Mouse (Mus musculus) heart, adult 2 months (tissue): ENCODE data around the gene Fut9. TPM values are rescaled to one million over a fixed set of nuclear protein-coding genes. Genes with fewer than 3 reads are reported as not detected.

Experiments
- DNase-seq, 2 experiments: peaks; one replicate each; pipeline ENCODE4 v3.0.0; 2021
- H3K27ac ChIP-seq: fragments of 200-600 bp; 2 replicates; pipeline ENCODE4 v1.8.1; 2022
- H3K27me3 ChIP-seq: fragments of 200-500 bp; 2 replicates; pipeline ENCODE4 v1.6.1; 2012; ENCODE audit warnings: mild to moderate bottlenecking, low read length, inconsistent platforms, mixed read lengths; ENCODE audit not compliant: control insufficient read depth, insufficient read depth
- H3K36me3 ChIP-seq: fragments of 200-500 bp; 2 replicates; pipeline ENCODE4 v1.6.1; 2012; ENCODE audit warnings: low read length, inconsistent platforms; ENCODE audit not compliant: control insufficient read depth, insufficient read depth
- H3K4me1 ChIP-seq: fragments of 200-500 bp; 2 replicates; pipeline ENCODE4 v1.6.1; 2011; ENCODE audit warnings: low read length; ENCODE audit not compliant: control insufficient read depth, insufficient read depth
- H3K4me3 ChIP-seq: fragments of 200-600 bp; 2 replicates; pipeline ENCODE4 v1.8.1; 2022
- H3K79me2 ChIP-seq: fragments of 200-500 bp; replicated peaks from 2 replicates; pipeline ENCODE4 v1.6.1; 2012; ENCODE audit warnings: mild to moderate bottlenecking, inconsistent platforms, low read length, moderate library complexity, mixed read lengths; ENCODE audit not compliant: control insufficient read depth, insufficient read depth
- H3K9ac ChIP-seq: fragments of 200-500 bp; 2 replicates; pipeline ENCODE4 v1.6.1; 2012; ENCODE audit warnings: low read depth, mild to moderate bottlenecking, control low read depth, inconsistent platforms, low read length, mixed read lengths
- CTCF ChIP-seq: fragments of 200-600 bp; IDR thresholded peaks from 2 replicates; pipeline ENCODE4 v1.8.1; 2022; ENCODE audit warnings: antibody characterized with exemption, mild to moderate bottlenecking, moderate library complexity
- EP300 ChIP-seq: fragments of 200-500 bp; IDR thresholded peaks from 2 replicates; pipeline ENCODE4 v1.6.1; 2011; ENCODE audit warnings: low read depth, low read length, control low read depth; ENCODE audit not compliant: insufficient read depth
- POLR2A ChIP-seq: fragments of 200-500 bp; IDR thresholded peaks from 2 replicates; pipeline ENCODE4 v1.6.1; 2011; ENCODE audit warnings: mild to moderate bottlenecking, low read depth, low read length, control low read depth; ENCODE audit not compliant: insufficient read depth
- WGBS: fragments of 180-500 bp; shearing (Covaris S2); methylation state at CpG from one replicate; pipeline ENCODE4 v1.1.7; 2018; 5-methylcytosine and 5-hydroxymethylcytosine counted together
- intact Hi-C: fragments of 180-260 bp; cut with DNase I; formaldehyde crosslinking; loops from one replicate; pipeline ENCODE4 v1.15.1; 2025
- polyA plus RNA-seq: library from polyadenylated mRNA; depleted of rRNA; stranded (reverse); fragments of >200 nt; gene quantifications from 2 replicates; pipeline ENCODE4 v1.2.3, GENCODE M21; 2012
- total RNA-seq, 2 experiments: library from RNA; stranded (reverse); gene quantifications; 2 replicates each; pipeline ENCODE4 v1.2.3; 2021

Fut9 gene
- total and polyA plus RNA-seq, 3 experiments = 0.02 TPM; not detected in 2

GRCm38 (mm10) chr4:25757909-25758548 is 42.0 kb downstream of the Fut9 start:
- Histone ChIP-seq H3K36me3 (no peaks in the 10 kb centered on the region), H3K79me2 (no peaks in the 10 kb centered on the region), H3K27ac (no peak overlapping the region), H3K4me1 (no peaks in the 10 kb centered on the region), H3K27me3 (no peaks in the 10 kb centered on the region), H3K4me3 (no peak overlapping the region), H3K9ac (no peak overlapping the region)
- WGBS = 76% methylated on average over 5 of the region's 5 CpGs
- TF ChIP-seq EP300 = no peak
- no peak for TF ChIP-seq CTCF
- no peak for TF ChIP-seq POLR2A
- no peak for DNase-seq
- intact Hi-C loops = no loop called here

GRCm38 (mm10) chr4:25741553-25741952 is 58.5 kb downstream of the Fut9 start:
- no peaks in the 10 kb centered on the region for H3K27me3 ChIP-seq
- no peak for DNase-seq
- 61% methylated on average over 5 of the region's 5 CpGs for WGBS
- H3K27ac ChIP-seq = no peak overlapping the region
- no peaks in the 10 kb centered on the region for H3K79me2 ChIP-seq
- intact Hi-C loops = no loop called here
- H3K9ac ChIP-seq = no peak overlapping the region
- no peak overlapping the region for H3K4me3 ChIP-seq
- TF ChIP-seq EP300 (no peak), POLR2A (no peak), CTCF (no peak)
- no peaks in the 10 kb centered on the region for H3K4me1 ChIP-seq
- H3K36me3 ChIP-seq = no peaks in the 10 kb centered on the region

GRCm38 (mm10) chr4:25738782-25739181 is 61.3 kb downstream of the Fut9 start:
- no peaks in the 10 kb centered on the region for H3K79me2 ChIP-seq
- WGBS = 66% methylated on average over 4 of the region's 4 CpGs
- no peak for DNase-seq
- H3K9ac ChIP-seq = no peak overlapping the region
- intact Hi-C loops = no loop called here
- no peaks in the 10 kb centered on the region for H3K4me1 ChIP-seq
- TF ChIP-seq CTCF = no peak
- TF ChIP-seq EP300 = no peak
- TF ChIP-seq POLR2A = no peak
- H3K27me3 ChIP-seq = no peaks in the 10 kb centered on the region
- no peak overlapping the region for H3K27ac ChIP-seq
- H3K4me3 ChIP-seq = no peak overlapping the region
- no peaks in the 10 kb centered on the region for H3K36me3 ChIP-seq

- intact Hi-C loops = no loop called here
- WGBS = 75% methylated on average over 5 of the region's 5 CpGs
- Histone ChIP-seq H3K4me3 (no peak overlapping the region), H3K36me3 (no peaks in the 10 kb centered on the region), H3K27ac (no peak overlapping the region), H3K4me1 (no peaks in the 10 kb centered on the region), H3K79me2 (no peaks in the 10 kb centered on the region), H3K9ac (no peak overlapping the region), H3K27me3 (no peaks in the 10 kb centered on the region)
- DNase-seq = no peak
- TF ChIP-seq EP300 (no peak), CTCF (no peak), POLR2A (no peak)
These were observed 78.5 kb downstream of the Fut9 start for GRCm38 (mm10) chr4:25721576-25721975.

GRCm38 (mm10) chr4:25713907-25714306 is 86.1 kb downstream of the Fut9 start:
- DNase-seq = no peak

GRCm38 (mm10) chr4:25684976-25685375 is 115.1 kb downstream of the Fut9 start:
- WGBS = 78% methylated on average over 3 of the region's 3 CpGs
- H3K9ac ChIP-seq = no peak overlapping the region
- H3K4me3 ChIP-seq = no peak overlapping the region
- no peaks in the 10 kb centered on the region for H3K79me2 ChIP-seq
- H3K27me3 ChIP-seq = no peaks in the 10 kb centered on the region
- intact Hi-C loops = no loop called here
- no peak overlapping the region for H3K27ac ChIP-seq
- no peak for TF ChIP-seq CTCF
- no peak for TF ChIP-seq POLR2A
- no peak for TF ChIP-seq EP300
- H3K4me1 ChIP-seq = no peaks in the 10 kb centered on the region
- H3K36me3 ChIP-seq = no peaks in the 10 kb centered on the region
- DNase-seq = no peak

More at GRCm38 (mm10) chr4:25713907-25714306, 86.1 kb downstream of the Fut9 start:
- Histone ChIP-seq H3K4me1 (no peaks in the 10 kb centered on the region), H3K4me3 (no peak overlapping the region), H3K79me2 (no peaks in the 10 kb centered on the region), H3K36me3 (no peaks in the 10 kb centered on the region), H3K9ac (no peak overlapping the region), H3K27me3 (no peaks in the 10 kb centered on the region), H3K27ac (no peak overlapping the region)
- 52% methylated on average over 2 of the region's 2 CpGs for WGBS
- TF ChIP-seq POLR2A = no peak
- no peak for TF ChIP-seq EP300
- no peak for TF ChIP-seq CTCF
- intact Hi-C loops = no loop called here
